Mouse (Mus musculus) testis, adult 2 months (tissue): ENCODE data around the gene Pde4d.

Experiments
- CTCF ChIP-seq: fragments of 200-500 bp; IDR thresholded peaks from 2 replicates; pipeline ENCODE4 v1.5.1; 2012; ENCODE audit warnings: low read depth, mild to moderate bottlenecking, inconsistent platforms, low read length, moderate library complexity; ENCODE audit not compliant: control insufficient read depth, insufficient read depth, insufficient replicate concordance
- POLR2A ChIP-seq: fragments of 200-500 bp; IDR thresholded peaks from 2 replicates; pipeline ENCODE4 v1.6.1; 2012; ENCODE audit warnings: low read depth, mild to moderate bottlenecking, inconsistent platforms, low read length, moderate library complexity; ENCODE audit not compliant: control insufficient read depth

- TF ChIP-seq CTCF (no peak), POLR2A (no peak)
These were observed 1205.6 kb downstream of the Pde4d start for GRCm38 (mm10) chr13:109655390-109655789.
